Mouse (Mus musculus): ENCODE results near the gene Ralgds. TPM values are rescaled to one million over a fixed set of nuclear protein-coding genes. Genes with fewer than 3 reads are reported as not detected.
"Not testable (repeated sequence)": the region's sequence is repeated elsewhere in the genome, so short reads cannot be mapped to it uniquely, and the experiment has no call there.

Ralgds gene
- total RNA-seq, 2 experiments from 2014 or later = 8.5 to 9.4 TPM

DNA sequence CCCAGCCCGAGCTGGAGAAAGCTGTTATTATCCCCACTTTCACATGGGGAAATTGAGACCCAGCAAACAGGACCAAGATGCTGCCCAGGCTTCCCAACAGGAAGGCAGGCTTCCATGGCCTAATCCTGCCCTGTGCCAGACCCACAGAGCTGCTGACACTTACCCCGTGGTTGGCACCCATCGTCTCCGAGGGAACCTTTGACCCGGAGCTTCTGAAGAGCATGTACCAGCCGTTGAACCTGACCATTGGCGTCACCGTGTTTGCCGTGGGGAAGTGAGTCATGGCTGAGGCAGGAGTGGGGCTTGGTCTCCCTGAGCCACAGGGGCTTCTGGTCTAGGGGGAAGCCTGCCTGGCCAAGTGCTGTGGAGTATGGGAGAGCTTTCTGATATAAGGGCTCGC lies 9.9 kb upstream of the Ralgds start:
- intact Hi-C loops (cut with DNase I) = no loop called here
- no peak for DNase-seq

GRCm38 (mm10) chr2:28504676-28505075 lies 8.2 kb upstream of the Ralgds start:
- intact Hi-C loops (cut with DNase I) = no loop called here
- DNase-seq = no peak

- DNase-seq = no peak
- intact Hi-C loops (cut with DNase I) = no loop called here
Observed at GRCm38 (mm10) chr2:28505795-28506194, 7.1 kb upstream of the Ralgds start, which contains the start of gene Gm10134. Gm10134 (plus strand) TSS chr2:28506095.

DNA sequence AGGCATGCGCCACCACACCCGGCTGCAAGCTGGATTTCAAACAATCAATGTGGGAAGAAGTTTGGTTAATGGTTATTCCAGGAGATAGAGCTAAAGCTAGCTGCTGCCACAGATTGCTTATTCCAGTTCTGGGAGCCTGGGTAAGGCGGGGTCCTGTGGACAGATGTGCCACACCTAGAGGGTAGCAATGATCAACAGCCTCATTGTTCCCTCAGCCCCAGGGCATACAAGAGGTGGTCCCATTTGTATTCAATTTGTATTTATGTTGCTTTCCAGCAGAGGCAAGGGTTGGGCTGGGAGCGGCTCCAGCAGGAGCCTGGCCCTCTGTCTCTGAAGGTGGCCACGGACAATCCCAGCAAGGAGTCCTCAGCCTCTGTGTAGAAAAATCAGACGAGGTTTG lies 6.6 kb upstream of the Ralgds start:
- intact Hi-C loops (cut with DNase I) = no loop called here
- DNase-seq = no peak

- DNase-seq; intact Hi-C loops (cut with DNase I): not testable (repeated sequence)
Observed at GRCm38 (mm10) chr2:28511600-28511999, 1.3 kb upstream of the Ralgds start.

- intact Hi-C loops (cut with DNase I) = no loop called here
- no peak for DNase-seq
Observed at GRCm38 (mm10) chr2:28513431-28514370, 776 bp downstream of the Ralgds start.

DNA sequence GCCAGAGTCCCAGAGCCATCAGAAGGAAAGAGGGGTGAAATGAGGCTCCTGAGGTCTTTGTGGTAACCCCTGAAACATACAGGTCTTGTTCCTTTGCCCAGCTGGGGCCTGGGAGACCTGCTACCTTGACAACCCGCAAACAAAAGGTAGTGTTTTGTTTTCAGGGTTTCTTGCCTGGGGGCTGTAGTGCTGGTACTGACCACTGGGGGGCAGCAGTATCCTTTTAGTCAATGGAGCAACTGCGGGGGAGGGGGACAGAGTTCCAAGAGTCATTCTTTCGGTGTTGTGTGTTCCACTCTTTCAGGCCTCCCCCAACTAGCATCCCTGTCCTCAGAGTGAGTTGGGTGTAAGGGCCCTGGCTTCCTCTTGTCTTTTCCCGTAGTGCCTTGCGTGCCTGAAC lies 1.6 kb downstream of the Ralgds start:
- intact Hi-C loops (cut with DNase I) = no loop called here

GRCm38 (mm10) chr2:28517206-28517909 lies 4.4 kb downstream of the Ralgds start:
- intact Hi-C loops (cut with DNase I) = loop anchor here (1.0 kb wide), 1 partner anchor 30 kb away; no protein-coding TSS in a partner anchor
- DNase-seq = peak; percentile 77 to 81

More for the DNA sequence above, 1.6 kb downstream of the Ralgds start:
- DNase-seq = peak; percentile 67 to 77

DNA sequence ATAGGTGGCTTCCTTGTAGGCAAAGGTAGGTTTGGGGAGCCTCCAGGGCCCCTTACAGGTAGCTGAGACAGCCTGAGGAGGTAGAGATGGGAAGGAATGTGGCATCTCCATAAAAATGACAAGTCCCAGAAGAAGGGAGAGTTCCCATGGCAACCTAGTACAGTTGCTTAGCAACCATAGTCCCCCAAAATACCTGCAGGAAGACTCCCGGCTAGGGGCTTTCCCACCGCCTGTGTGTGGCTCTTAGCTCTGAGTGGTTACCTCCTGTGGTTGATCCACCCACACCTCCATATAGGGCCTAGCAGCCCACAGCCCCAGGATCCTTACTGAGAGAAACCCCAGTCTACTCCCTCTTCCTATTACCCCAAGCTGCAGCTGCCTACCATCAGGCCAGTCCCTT lies 5.3 kb downstream of the Ralgds start:
- intact Hi-C loops (cut with DNase I) = no loop called here
- DNase-seq = peak in 1 of 2 experiments; percentile 9

DNA sequence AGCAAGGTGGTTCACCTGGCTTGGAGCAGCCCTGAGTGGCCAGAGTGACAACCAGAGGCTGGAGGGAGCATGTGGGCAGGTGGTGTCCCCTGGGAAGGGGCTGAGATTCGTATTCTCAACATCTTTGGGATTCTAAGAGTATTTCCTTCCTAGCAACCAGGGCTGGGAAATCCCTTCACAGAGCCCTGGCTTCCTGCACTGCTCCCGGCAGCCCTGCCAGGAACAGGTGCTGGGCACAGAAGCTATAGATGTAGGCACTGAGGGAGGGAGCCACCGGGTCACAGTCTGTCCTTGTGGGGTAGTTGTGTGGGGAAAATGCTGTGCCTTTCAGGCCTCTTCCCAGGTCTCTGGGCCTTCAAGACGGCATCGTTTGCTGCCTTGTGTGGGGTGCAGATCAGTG lies 7.7 kb downstream of the Ralgds start:
- intact Hi-C loops (cut with DNase I) = no loop called here
- DNase-seq = peak in 1 of 2 experiments; percentile 11

DNA sequence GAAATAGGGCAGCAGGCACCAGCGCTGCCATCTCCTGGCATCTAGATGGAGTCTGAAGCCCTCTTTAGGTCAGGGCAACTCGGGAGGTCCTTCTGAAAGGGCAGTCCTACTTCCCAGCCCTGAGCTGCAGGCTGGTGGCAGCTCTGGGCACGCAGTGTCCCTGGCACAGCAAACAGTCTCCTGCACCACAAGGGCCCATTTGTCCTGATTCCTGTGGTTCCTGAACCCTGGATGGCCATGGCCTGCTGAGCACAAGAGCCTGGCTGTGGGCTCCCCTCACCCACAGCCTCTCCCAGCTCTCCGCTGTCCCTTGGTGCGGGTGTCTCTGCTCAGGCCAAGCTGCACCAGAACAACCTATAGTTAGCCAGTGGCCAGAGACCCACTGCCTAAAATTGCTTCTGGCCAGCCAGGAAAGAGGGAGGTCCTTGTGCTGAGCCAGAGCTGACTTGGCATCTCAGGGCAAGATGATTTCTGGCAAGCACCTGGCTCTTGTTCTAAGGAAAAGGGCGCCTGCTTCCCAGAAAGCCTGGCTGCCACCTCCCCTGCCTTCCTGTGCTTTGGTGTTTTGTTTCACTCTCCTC lies 8.7 kb downstream of the Ralgds start:
- DNase-seq = peak in 1 of 2 experiments; percentile 29
- intact Hi-C loops (cut with DNase I) = no loop called here

DNA sequence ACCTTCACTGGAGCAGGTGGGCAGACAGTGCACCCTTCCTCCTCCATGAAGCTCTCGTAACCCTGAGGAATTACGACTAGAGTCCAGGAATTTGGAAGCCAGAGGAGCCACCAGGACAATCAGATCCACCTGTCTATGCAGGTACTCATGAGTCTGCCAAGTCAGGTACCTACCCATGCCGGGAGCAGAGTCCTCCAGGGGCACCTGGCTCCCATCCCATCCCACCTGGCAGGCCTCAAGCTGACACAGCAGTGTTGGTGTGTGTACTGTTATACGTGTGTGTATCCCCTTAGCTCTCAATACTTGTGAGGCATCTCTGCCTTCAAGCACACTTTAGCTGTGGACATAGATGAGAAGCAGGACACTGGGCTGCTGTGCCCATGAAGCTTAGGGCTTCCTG lies 9.2 kb downstream of the Ralgds start:
- intact Hi-C loops (cut with DNase I) = no loop called here
- peak in 1 of 2 experiments; percentile 23 for DNase-seq

DNA sequence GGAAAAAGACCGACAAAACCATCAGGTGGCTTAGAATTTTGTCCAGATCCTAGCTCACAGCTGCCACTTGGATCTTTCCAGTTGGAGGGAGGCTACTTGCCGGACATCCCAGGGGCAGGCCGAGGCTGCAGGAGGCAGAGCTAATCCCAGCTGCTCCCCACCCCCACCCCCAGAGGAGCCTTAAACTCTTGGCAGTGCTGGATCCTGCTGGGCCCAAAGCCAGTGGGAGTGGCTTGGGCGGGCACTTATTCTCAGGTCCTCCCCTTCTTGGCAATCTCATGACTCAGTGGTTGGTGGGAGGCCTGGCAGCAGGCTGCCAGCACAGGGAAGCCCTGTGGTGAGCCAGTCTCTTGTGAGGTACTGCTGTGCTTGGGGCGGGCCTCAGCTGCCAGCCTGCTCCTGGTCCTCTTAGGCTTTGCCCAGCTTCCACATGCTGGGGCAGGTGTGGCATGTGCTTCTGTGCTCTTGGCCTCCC lies 10.8 kb downstream of the Ralgds start:
- peak; percentile 80 to 90 for DNase-seq
- intact Hi-C loops (cut with DNase I) = no loop called here

- no peak for DNase-seq
- intact Hi-C loops (cut with DNase I) = no loop called here
Observed at GRCm38 (mm10) chr2:28524406-28524805, 11.5 kb downstream of the Ralgds start.

GRCm38 (mm10) chr2:28525219-28525942 lies 12.5 kb downstream of the Ralgds start:
- peak; percentile 69 to 71 for DNase-seq
- intact Hi-C loops (cut with DNase I) = no loop called here

DNA sequence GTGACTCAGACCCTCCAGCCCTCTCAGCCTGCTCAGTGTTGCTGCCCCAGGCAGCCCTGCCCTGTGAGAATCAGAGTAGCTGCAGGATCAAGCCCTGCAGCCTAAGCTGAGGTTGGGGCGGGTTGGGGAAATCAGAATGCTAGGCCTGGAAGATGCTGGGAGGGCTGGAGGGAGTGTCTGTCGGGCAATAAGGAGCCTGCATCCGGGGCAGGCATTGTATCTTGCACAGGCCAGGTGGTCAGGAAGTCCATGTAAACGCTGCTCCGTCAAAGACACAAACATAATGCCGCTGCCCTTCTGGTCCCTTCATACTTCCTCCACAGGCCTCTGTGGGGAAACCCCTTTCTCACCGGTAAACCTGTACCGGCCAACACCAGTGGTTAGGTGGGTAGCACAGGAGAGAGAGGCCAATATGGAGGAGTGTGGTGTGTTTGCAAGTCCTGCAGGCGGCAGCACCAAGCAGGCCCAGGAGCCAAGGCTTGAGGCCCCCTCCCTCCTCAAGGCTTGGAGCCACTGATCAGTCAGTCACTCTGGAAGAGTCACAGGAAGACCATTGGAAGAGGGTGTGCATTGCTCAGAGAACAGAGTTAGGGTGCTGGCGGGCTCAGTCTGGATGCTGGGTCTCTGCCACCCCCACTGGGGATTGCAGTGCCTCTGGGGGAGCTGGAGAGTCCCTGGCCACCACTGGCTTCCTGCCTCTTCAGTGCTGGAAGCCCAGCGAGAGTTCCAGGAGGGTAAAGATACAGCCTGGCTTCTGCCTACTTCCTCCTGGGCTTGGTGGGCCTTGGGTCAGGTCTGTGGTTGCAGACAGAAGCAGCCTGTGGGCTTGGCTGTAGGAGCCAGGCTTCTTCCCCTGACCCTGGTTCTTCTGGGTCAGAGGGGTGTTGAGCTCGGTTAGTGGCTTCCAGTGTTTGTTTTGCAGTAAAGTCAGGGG lies 13.3 kb downstream of the Ralgds start:
- intact Hi-C loops (cut with DNase I) = no loop called here
- DNase-seq = no peak

DNA sequence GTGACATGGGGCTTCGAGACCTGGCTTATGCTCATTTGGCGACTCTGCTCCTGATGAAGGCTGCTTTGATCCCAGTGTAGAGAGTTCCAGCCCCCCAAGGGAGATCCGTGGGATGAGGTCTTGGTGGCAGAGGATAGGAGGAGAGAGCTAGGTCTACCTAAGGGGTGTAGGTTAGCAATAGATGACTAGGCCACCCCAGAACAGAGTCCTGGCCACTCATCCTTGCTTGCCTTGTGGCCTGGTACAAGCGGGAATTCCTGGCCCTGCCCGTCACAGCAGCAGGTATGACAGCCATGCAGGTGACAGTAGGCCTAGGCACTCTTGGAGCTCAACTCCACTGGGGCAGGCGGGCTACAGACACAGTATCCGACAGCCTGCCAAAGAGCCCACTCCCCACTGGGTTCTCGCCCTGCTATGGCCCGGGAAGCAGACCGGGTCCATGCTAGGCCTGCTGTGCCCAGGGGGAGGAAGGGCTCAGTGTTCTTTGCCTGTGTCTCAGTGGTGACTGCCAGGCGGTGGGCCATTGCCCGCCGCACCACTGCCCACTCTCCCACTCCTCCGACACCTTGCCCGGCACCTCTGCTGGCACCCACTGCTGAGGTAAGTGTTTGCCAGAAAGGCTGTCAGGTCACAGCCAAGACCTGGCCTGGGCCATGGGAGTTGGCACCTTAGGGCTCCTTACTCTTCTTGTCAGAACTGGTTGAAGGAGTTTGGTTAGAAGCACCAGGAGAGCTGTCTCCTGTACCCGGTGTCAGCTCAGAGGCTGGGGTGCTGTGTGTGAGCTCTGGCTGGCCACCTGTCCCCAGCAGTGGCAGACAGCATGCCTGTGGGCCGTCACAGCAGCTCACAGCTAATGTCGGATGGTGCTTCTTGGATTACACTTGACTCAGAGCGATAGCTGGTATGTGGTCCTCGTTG lies 14.8 kb downstream of the Ralgds start:
- intact Hi-C loops (cut with DNase I) = no loop called here
- no peak for DNase-seq

- intact Hi-C loops (cut with DNase I) = no loop called here
- DNase-seq = no peak
Observed at GRCm38 (mm10) chr2:28528354-28528730, 15.4 kb downstream of the Ralgds start.

Data from gastrocnemius, postnatal 36 days (tissue).